Mouse (Mus musculus) embryonic facial prominence, embryonic 14.5 days (tissue): Measurements from ENCODE around the gene Frmd4a. TPM values are rescaled to one million over a fixed set of nuclear protein-coding genes. Genes with fewer than 3 reads are reported as not detected.
A peak's percentile ranks its signal among the peaks of the same experiment; 100 is the strongest.

Experiments
- ATAC-seq: fragments of 200-750 bp; cut with Nextera tagmentation; 2 replicates; pipeline ENCODE4 v1.8.0; 2017; ENCODE audit warnings: low read depth, moderate number of reproducible peaks, moderate TSS enrichment
- DNase-seq: peaks from one replicate; pipeline ENCODE4 v3.0.0-alpha.2; 2015; ENCODE audit warnings: low spot score
- H3K27ac ChIP-seq: fragments of 300-500 bp; sonication (generic); replicated peaks from 2 replicates; pipeline ENCODE4 v1.5.1; 2014; ENCODE audit warnings: low read depth, mild to moderate bottlenecking, low read length, moderate library complexity
- H3K27me3 ChIP-seq: fragments of 300-500 bp; sonication (generic); replicated peaks from 2 replicates; pipeline ENCODE4 v1.6.1; 2014; ENCODE audit warnings: low read length; ENCODE audit not compliant: control insufficient read depth, insufficient read depth
- H3K36me3 ChIP-seq: fragments of 300-500 bp; sonication (generic); 2 replicates; pipeline ENCODE4 v1.6.1; 2014; ENCODE audit warnings: low read length, mixed read lengths; ENCODE audit not compliant: control insufficient read depth, insufficient read depth
- H3K4me1 ChIP-seq: fragments of 300-500 bp; sonication (generic); 2 replicates; pipeline ENCODE4 v1.6.1; 2014; ENCODE audit warnings: antibody characterized with exemption, low read length; ENCODE audit not compliant: control insufficient read depth, insufficient read depth
- H3K4me2 ChIP-seq: fragments of 300-500 bp; sonication (generic); 2 replicates; pipeline ENCODE4 v1.6.1; 2014; ENCODE audit warnings: low read depth, mild to moderate bottlenecking, low read length, moderate library complexity, mixed read lengths
- H3K4me3 ChIP-seq: fragments of 300-500 bp; sonication (generic); 2 replicates; pipeline ENCODE4 v1.5.1; 2014; ENCODE audit warnings: low read depth, mild to moderate bottlenecking, low read length
- H3K9ac ChIP-seq: fragments of 300-500 bp; sonication (generic); 2 replicates; pipeline ENCODE4 v1.6.1; 2014; ENCODE audit warnings: low read depth, mild to moderate bottlenecking, low read length, moderate library complexity, mixed read lengths
- H3K9me3 ChIP-seq: fragments of 300-500 bp; sonication (generic); 2 replicates; pipeline ENCODE4 v1.6.1; 2016; ENCODE audit warnings: low read length; ENCODE audit not compliant: control insufficient read depth
- WGBS: fragments of 180-500 bp; shearing (Covaris S2); extraction: QIAGEN DNeasy Blood & Tissue Kit; methylation state at CpG from one replicate; pipeline ENCODE4 v1.1.7; 2014; 5-methylcytosine and 5-hydroxymethylcytosine counted together
- polyA plus RNA-seq: library from polyadenylated mRNA; unstranded; fragments of >200 nt; fragmentation: Nextera tagmentation; extraction: Ambion mirVana; gene quantifications from 2 replicates; pipeline ENCODE4 v1.2.1, GENCODE M21; 2014

The Frmd4a gene
- polyA plus RNA-seq, 1 experiment from 2014 or later, result 27.2 TPM

- no peak for ATAC-seq
- no peak for DNase-seq
- WGBS, result 88% methylated on average over 8 of the region's 8 CpGs
- Histone ChIP-seq H3K4me1 (no peaks in the 10 kb centered on the region), H3K9ac (no peak overlapping the region), H3K27me3 (no peaks in the 10 kb centered on the region), H3K36me3 (no peaks in the 10 kb centered on the region), H3K4me3 (no peak overlapping the region), H3K27ac (no peak overlapping the region), H3K9me3 (no peaks in the 10 kb centered on the region), H3K4me2 (no peak overlapping the region)
These were observed 19.2 kb downstream of the Frmd4a start for GRCm38 (mm10) chr2:4036651-4037117.

GRCm38 (mm10) chr2:4042009-4042408, 24.5 kb downstream of the Frmd4a start:
- H3K36me3 ChIP-seq, result no peaks in the 10 kb centered on the region
- no peak overlapping the region for H3K9ac ChIP-seq
- H3K9me3 ChIP-seq, result no peaks in the 10 kb centered on the region
- WGBS, result 34% methylated on average over 3 of the region's 3 CpGs
- H3K27ac ChIP-seq, result no peak overlapping the region
- H3K27me3 ChIP-seq, result no peaks in the 10 kb centered on the region
- no peaks in the 10 kb centered on the region for H3K4me1 ChIP-seq
- H3K4me2 ChIP-seq, result no peak overlapping the region
- DNase-seq (peak; percentile 58), ATAC-seq (no peak; the same call in 1 of the 2 replicates)
- no peak overlapping the region for H3K4me3 ChIP-seq

- H3K27ac ChIP-seq, result no peak overlapping the region
- no peak overlapping the region for H3K4me3 ChIP-seq
- H3K36me3 ChIP-seq, result no peaks in the 10 kb centered on the region
- no peak overlapping the region for H3K9ac ChIP-seq
- H3K27me3 ChIP-seq, result no peaks in the 10 kb centered on the region
- H3K4me2 ChIP-seq, result no peak overlapping the region
- ATAC-seq (no peak), DNase-seq (no peak)
- H3K4me1 ChIP-seq, result no peaks in the 10 kb centered on the region
- WGBS, result 85% methylated on average over 2 of the region's 2 CpGs
- no peaks in the 10 kb centered on the region for H3K9me3 ChIP-seq
These were observed 38.0 kb downstream of the Frmd4a start for GRCm38 (mm10) chr2:4055481-4055880.

GRCm38 (mm10) chr2:4060675-4061074, 43.2 kb downstream of the Frmd4a start:
- ATAC-seq, result no peak
- no peak overlapping the region for H3K9ac ChIP-seq

GRCm38 (mm10) chr2:4071831-4072230, 54.3 kb downstream of the Frmd4a start:
- H3K27ac ChIP-seq, result no peak overlapping the region
- WGBS, result 63% methylated on average over 7 of the region's 7 CpGs
- no peaks in the 10 kb centered on the region for H3K9me3 ChIP-seq
- H3K4me2 ChIP-seq, result no peak overlapping the region
- no peaks in the 10 kb centered on the region for H3K27me3 ChIP-seq
- no peak overlapping the region for H3K4me3 ChIP-seq
- H3K4me1 ChIP-seq, result no peaks in the 10 kb centered on the region
- DNase-seq (no peak), ATAC-seq (peak; percentile 41; the same call in 1 of the 2 replicates)
- no peaks in the 10 kb centered on the region for H3K36me3 ChIP-seq
- H3K9ac ChIP-seq, result no peak overlapping the region

More at GRCm38 (mm10) chr2:4060675-4061074, 43.2 kb downstream of the Frmd4a start:
- Histone ChIP-seq H3K27me3 (no peaks in the 10 kb centered on the region), H3K9me3 (no peaks in the 10 kb centered on the region), H3K4me1 (no peaks in the 10 kb centered on the region), H3K36me3 (no peaks in the 10 kb centered on the region), H3K4me3 (no peak overlapping the region), H3K4me2 (no peak overlapping the region), H3K27ac (no peak overlapping the region)
- WGBS, result 67% methylated on average over 2 of the region's 2 CpGs
- no peak for DNase-seq

- no peak overlapping the region for H3K4me3 ChIP-seq
- H3K27ac ChIP-seq, result no peak overlapping the region
- no peak overlapping the region for H3K4me2 ChIP-seq
- H3K4me1 ChIP-seq, result peaks cover 6% of the 10 kb centered on the region; the same call in 1 of the 2 replicates
- DNase-seq (peak; percentile 59), ATAC-seq (peak; percentile 62; the same call in 1 of the 2 replicates)
- no peak overlapping the region for H3K9ac ChIP-seq
- 53% methylated on average over 6 of the region's 6 CpGs for WGBS
- no peaks in the 10 kb centered on the region for H3K36me3 ChIP-seq
- no peaks in the 10 kb centered on the region for H3K9me3 ChIP-seq
- no peaks in the 10 kb centered on the region for H3K27me3 ChIP-seq
These were observed 66.4 kb downstream of the Frmd4a start for GRCm38 (mm10) chr2:4083877-4084276.

- H3K9me3 ChIP-seq, result no peaks in the 10 kb centered on the region
- H3K27me3 ChIP-seq, result no peaks in the 10 kb centered on the region
- DNase-seq (peak; percentile 31), ATAC-seq (no peak)
- H3K4me2 ChIP-seq, result no peak overlapping the region
- H3K9ac ChIP-seq, result no peak overlapping the region
- WGBS, result 81% methylated on average over 1 of the region's 1 CpGs
- H3K4me1 ChIP-seq, result no peaks in the 10 kb centered on the region
- H3K36me3 ChIP-seq, result no peaks in the 10 kb centered on the region
- H3K27ac ChIP-seq, result no peak overlapping the region
- no peak overlapping the region for H3K4me3 ChIP-seq
These were observed 80.1 kb downstream of the Frmd4a start for GRCm38 (mm10) chr2:4097601-4098000.

- 60% methylated on average over 8 of the region's 8 CpGs for WGBS
These were observed 81.6 kb downstream of the Frmd4a start for GRCm38 (mm10) chr2:4098948-4099776.

GRCm38 (mm10) chr2:4099777-4100104, 82.2 kb downstream of the Frmd4a start:
- no peaks in the 10 kb centered on the region for H3K36me3 ChIP-seq
- no peak overlapping the region for H3K9ac ChIP-seq
- no peak overlapping the region for H3K27ac ChIP-seq
- H3K4me1 ChIP-seq, result no peaks in the 10 kb centered on the region
- no peak overlapping the region for H3K4me2 ChIP-seq
- ATAC-seq (no peak), DNase-seq (no peak)
- no peaks in the 10 kb centered on the region for H3K9me3 ChIP-seq
- H3K27me3 ChIP-seq, result no peaks in the 10 kb centered on the region
- H3K4me3 ChIP-seq, result no peak overlapping the region

More at GRCm38 (mm10) chr2:4098948-4099776, 81.6 kb downstream of the Frmd4a start:
- DNase-seq (peak; percentile 44), ATAC-seq (peak; percentile 55; the same call in 1 of the 2 replicates)
- Histone ChIP-seq H3K27ac (no peak overlapping the region), H3K4me1 (no peaks in the 10 kb centered on the region), H3K4me2 (no peak overlapping the region), H3K27me3 (no peaks in the 10 kb centered on the region), H3K9ac (no peak overlapping the region), H3K36me3 (no peaks in the 10 kb centered on the region), H3K9me3 (no peaks in the 10 kb centered on the region), H3K4me3 (no peak overlapping the region)
